Mouse (Mus musculus) mesoderm, embryonic 11.5 days (tissue): ENCODE data around the gene Cachd1.
A peak's percentile ranks its signal among the peaks of the same experiment; 100 is the strongest.

Experiments
- DNase-seq: peaks from one replicate; pipeline ENCODE4 v3.0.0-alpha.2; 2012; ENCODE audit warnings: low read depth, low spot score

Gene Cachd1

GRCm38 (mm10) chr4:100920413-100920812 is 143.9 kb downstream of the Cachd1 start:
- DNase-seq, result no peak

- DNase-seq, result no peak
Observed at GRCm38 (mm10) chr4:100922816-100923554, 146.5 kb downstream of the Cachd1 start.

GRCm38 (mm10) chr4:100923598-100923997 is 147.1 kb downstream of the Cachd1 start:
- DNase-seq, result no peak

GRCm38 (mm10) chr4:100924276-100924675 is 147.8 kb downstream of the Cachd1 start:
- DNase-seq, result no peak

- DNase-seq, result no peak
Observed at GRCm38 (mm10) chr4:100925153-100925552, 148.7 kb downstream of the Cachd1 start.

- DNase-seq, result no peak
Observed at GRCm38 (mm10) chr4:100926608-100927007, 150.1 kb downstream of the Cachd1 start.

- DNase-seq, result no peak
Observed at GRCm38 (mm10) chr4:100927059-100927458, 150.6 kb downstream of the Cachd1 start.

GRCm38 (mm10) chr4:100943689-100944088 is 167.2 kb downstream of the Cachd1 start:
- no peak for DNase-seq

- DNase-seq, result no peak
Observed at GRCm38 (mm10) chr4:100944276-100944675, 167.8 kb downstream of the Cachd1 start.

GRCm38 (mm10) chr4:100945171-100945899 is 168.9 kb downstream of the Cachd1 start:
- no peak for DNase-seq

GRCm38 (mm10) chr4:100948494-100949425 is 172.3 kb downstream of the Cachd1 start:
- peak; percentile 42 for DNase-seq

- DNase-seq, result no peak
Observed at GRCm38 (mm10) chr4:100950316-100950715, 173.8 kb downstream of the Cachd1 start.

GRCm38 (mm10) chr4:100951876-100952275 is 175.4 kb downstream of the Cachd1 start:
- no peak for DNase-seq

- no peak for DNase-seq
Observed at GRCm38 (mm10) chr4:100963341-100963740, 186.9 kb downstream of the Cachd1 start.

- DNase-seq, result no peak
Observed at GRCm38 (mm10) chr4:100963796-100964195, 187.3 kb downstream of the Cachd1 start.

GRCm38 (mm10) chr4:100967703-100968392 is 191.4 kb downstream of the Cachd1 start:
- no peak for DNase-seq

GRCm38 (mm10) chr4:100973641-100974454 is 197.4 kb downstream of the Cachd1 start:
- peak; percentile 68 for DNase-seq

- peak; percentile 71 for DNase-seq
Observed at GRCm38 (mm10) chr4:100974455-100975035, 198.1 kb downstream of the Cachd1 start.

- DNase-seq, result no peak
Observed at GRCm38 (mm10) chr4:100977522-100977921, 201.0 kb downstream of the Cachd1 start.

- DNase-seq, result no peak
Observed at GRCm38 (mm10) chr4:100987187-100987586, 210.7 kb downstream of the Cachd1 start.
